Mouse (Mus musculus) ovary, postnatal 14 days (tissue): Measurements from ENCODE around the gene Nxph4.
A peak's percentile ranks its signal among the peaks of the same experiment; 100 is the strongest.

Experiments used
- DNase-seq: peaks from one replicate; pipeline ENCODE4 v3.0.0; 2022; ENCODE audit warnings: low spot score

The Nxph4 gene

DNA sequence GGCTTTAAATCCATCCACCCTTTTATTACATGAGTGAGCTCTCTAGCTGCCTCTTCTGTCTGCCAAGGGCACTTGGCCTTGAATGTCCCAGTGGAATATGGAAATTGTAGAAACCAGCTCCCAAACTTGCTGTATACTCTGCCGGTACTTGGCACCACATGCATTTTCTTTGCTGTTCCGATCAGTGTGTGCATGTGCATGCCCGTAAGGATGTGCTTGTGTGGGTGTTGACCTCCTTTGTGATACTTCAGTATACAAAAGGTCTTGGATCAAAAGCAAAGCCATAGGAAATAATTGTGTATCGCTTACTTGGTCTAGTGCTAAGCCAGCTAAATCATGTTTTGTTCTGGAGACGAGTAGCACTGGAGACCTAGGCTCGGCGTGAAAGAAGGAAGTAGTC is 45.5 kb downstream of the Nxph4 start:
- no peak for DNase-seq

DNA sequence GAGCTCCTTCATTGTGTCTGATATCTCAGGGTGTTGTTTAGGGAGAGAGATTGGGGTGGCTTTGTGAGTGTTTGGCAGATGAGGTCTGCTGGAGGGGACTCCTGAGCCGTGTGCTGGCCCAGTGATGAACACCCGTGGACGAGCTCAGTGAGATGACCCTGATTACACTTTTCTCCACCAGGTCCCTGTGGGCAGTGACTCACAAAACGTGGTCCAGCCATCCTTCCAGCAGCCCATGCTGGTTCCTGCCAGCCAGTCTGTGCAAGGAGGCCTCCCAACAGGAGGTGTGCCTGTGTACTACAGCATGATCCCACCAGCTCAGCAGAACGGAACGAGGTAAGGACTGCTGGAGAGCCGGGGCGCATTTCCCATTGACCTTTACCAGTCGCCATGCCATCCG is 49.1 kb downstream of the Nxph4 start:
- DNase-seq: no peak

DNA sequence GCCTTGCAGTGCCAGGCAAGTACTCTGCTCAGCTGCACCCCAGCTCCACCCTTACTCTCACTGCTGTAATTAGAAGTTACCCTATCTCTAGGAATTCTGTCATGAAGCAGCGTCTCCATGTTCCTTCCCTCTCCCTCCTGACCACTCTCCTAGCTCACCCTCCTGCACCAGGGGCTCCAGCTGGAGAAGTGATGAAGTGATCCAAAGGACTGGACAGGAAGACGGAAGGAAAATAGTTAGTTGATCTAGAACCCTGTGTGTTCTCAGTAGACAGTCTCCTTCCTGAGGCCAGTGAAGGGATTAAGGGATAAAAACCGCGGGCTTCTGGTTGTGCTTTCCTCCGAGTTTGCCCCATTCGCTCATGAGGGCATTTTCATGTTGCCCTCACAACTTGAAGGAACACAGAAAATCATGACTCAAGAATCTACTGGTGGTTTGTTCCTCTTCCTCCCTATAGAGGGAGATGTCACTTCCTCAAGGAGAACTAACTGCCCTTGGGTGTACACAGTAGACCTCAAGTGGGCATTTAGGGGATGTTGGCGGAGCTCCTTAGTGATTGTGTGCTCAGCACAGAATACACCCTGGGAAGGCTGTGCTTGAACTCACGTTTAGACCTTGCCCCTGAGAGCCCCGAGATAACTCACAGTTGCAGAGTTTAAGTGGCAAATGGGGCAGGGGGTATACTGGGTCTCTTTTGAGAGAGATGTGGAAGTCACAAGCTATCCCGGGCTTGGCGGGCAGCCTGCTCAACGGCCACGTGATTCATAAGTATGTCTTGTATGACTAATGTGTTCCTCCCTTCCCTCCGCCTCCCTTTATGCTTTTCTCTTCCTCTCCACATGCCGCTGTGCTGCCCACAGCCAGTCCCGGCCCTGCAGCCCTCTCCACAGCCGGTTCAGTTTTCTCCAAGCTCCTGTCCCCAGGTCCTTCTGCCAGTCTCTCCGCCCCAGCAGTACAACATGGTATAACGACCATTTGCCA is 53.2 kb downstream of the Nxph4 start:
- peak; percentile 15 for DNase-seq

DNA sequence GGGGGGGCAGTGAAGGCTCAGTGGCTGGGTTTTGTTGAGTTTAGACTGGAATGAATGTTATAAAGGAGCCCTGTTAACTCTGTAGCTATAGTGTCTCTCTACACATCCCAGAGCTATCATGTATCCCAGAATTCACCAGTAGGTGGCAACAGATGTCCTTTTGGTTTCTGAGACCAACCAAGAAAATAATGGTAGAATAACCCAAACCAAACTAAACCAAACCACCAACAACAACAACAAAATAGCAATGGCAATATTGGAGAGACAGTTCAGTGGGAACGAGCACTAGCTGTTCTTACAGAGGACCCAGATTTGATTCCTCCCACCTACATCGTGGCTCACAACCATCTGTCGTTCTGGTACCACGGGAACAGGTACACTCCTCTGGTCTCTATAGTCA is 55.2 kb downstream of the Nxph4 start:
- DNase-seq: no peak

DNA sequence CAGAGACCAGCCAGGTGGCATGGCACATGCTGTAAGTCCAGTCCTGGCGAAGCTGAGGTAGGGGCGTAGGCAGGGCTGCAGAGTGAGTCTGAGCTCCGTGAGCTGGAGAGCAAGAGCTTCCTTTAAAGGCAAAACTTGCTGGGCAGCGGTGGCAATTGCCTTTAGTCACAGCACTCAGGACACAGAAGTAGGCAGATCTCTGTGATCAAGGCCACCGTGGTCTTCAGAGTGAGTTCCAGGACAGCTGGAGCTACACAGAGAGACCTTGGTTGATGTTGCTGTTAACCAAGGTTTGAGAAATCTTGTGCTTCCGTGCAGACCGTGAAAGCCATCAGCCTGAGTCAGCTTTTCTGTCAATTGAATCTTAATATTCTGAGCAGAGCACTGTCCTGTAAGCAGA is 57.1 kb downstream of the Nxph4 start:
- DNase-seq: no peak

DNA sequence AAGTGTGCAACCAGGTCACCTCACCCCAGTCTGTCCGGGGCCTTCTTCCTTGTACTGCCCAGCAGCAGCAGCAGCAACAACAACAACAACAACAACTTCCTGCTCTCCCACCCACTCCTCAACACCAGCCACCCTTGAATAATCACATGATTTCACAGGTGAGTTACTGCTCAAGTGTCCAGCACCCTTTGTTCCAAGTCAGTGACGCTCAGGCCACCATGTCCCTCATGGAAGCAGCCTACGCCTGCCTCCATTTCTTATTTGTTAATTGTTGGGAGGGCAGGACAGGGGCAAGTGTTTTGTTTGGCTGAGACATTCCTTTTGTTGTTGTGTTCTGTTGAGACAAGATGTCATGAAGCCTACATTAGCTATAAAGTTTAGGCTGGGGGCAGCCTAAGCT is 57.8 kb downstream of the Nxph4 start:
- DNase-seq: no peak
